16 mouse cellular contexts compared by ENCODE assay signal in genomic region chrX:167332607-167333006, GRCm38 (mm10). TPM values are rescaled to one million over a fixed set of nuclear protein-coding genes. Genes with fewer than 3 reads are reported as not detected.
DNase-seq lines count a peak whose midpoint lies in the region; ATAC-seq and TF ChIP-seq lines count a peak whose summit lies in the region.
"Had no signal": no experiment of that assay in that cellular context is flagged by ENCODE, and none has a peak within 500 bp of the region (broad histone marks: within the 10 kb centered on the region; RNA-seq: fewer than 3 reads in every experiment).

No protein-coding gene starts in this region.

- no peak for TF ChIP-seq CTCF in lung, adult 2 months (IDR thresholded peaks at IDR 0.05; ENCODE audit: insufficient read depth, low read length)
- no peak for TF ChIP-seq CTCF in liver, postnatal 0 days (IDR thresholded peaks at IDR 0.05; ENCODE audit: low read depth)

- H3K4me1 ChIP-seq in kidney, embryonic 14.5 days (ENCODE audit: control insufficient read depth, insufficient read depth, low read length) = no peaks in the 10 kb centered on the region
- H3K4me1 ChIP-seq in lung, embryonic 15.5 days = no peaks in the 10 kb centered on the region
- H3K4me1 ChIP-seq in lung, adult 2 months (ENCODE audit: control insufficient read depth, insufficient read depth, low read length) = peaks cover 2% of the 10 kb centered on the region; the same call in 1 of the 2 replicates
- no peaks in the 10 kb centered on the region for H3K4me1 ChIP-seq in liver, postnatal 0 days (ENCODE audit: insufficient read depth)
- H3K4me1 ChIP-seq: embryonic facial prominence, embryonic 13.5 days; heart, embryonic 13.5 days; hindbrain, embryonic 13.5 days had no signal

- no peaks in the 10 kb centered on the region for H3K9me3 ChIP-seq in kidney, embryonic 14.5 days (ENCODE audit: control insufficient read depth, low read length)
- no peaks in the 10 kb centered on the region for H3K9me3 ChIP-seq in lung, embryonic 15.5 days
- H3K9me3 ChIP-seq in liver, postnatal 0 days (ENCODE audit: low read length) = no peaks in the 10 kb centered on the region
- H3K9me3 ChIP-seq: embryonic facial prominence, embryonic 13.5 days; heart, embryonic 13.5 days; hindbrain, embryonic 13.5 days had no signal

- no peak for DNase-seq in kidney, adult 8-10 months
- no peak for DNase-seq in lung, adult 2 months
- DNase-seq in liver, postnatal 0 days = no peak
- DNase-seq in cerebellum, postnatal 14 days = no peak
- DNase-seq: adrenal gland, postnatal 10 days; cerebellum, adult 18-20 months; gastrocnemius, postnatal 14 days; right cerebral cortex, adult 18-20 months; thymus, postnatal 4 days had no signal

- H3K36me3 ChIP-seq in kidney, embryonic 14.5 days (ENCODE audit: control insufficient read depth, insufficient read depth, low read length) = no peaks in the 10 kb centered on the region
- no peaks in the 10 kb centered on the region for H3K36me3 ChIP-seq in lung, embryonic 15.5 days
- H3K36me3 ChIP-seq in liver, postnatal 0 days (replicated peaks; ENCODE audit: insufficient read depth, low read length) = no peaks in the 10 kb centered on the region
- H3K36me3 ChIP-seq: embryonic facial prominence, embryonic 13.5 days; heart, embryonic 13.5 days; hindbrain, embryonic 13.5 days had no signal

- H3K4me2 ChIP-seq in kidney, embryonic 14.5 days (replicated peaks; ENCODE audit: low read depth, low read length) = no peak overlapping the region
- H3K4me2 ChIP-seq in lung, embryonic 15.5 days = no peak overlapping the region
- no peak overlapping the region for H3K4me2 ChIP-seq in liver, postnatal 0 days (ENCODE audit: low read depth, low read length)
- H3K4me2 ChIP-seq: embryonic facial prominence, embryonic 13.5 days; heart, embryonic 13.5 days; hindbrain, embryonic 13.5 days had no signal

- no peak overlapping the region for H3K4me3 ChIP-seq in kidney, embryonic 14.5 days (ENCODE audit: low read length)
- H3K4me3 ChIP-seq in lung, embryonic 15.5 days = no peak overlapping the region
- H3K4me3 ChIP-seq in lung, adult 2 months (replicated peaks; ENCODE audit: extremely low read depth, low read depth, low read length) = no peak overlapping the region
- H3K4me3 ChIP-seq in liver, postnatal 0 days (ENCODE audit: low read depth, low read length) = no peak overlapping the region
- H3K4me3 ChIP-seq: embryonic facial prominence, embryonic 13.5 days; heart, embryonic 13.5 days; hindbrain, embryonic 13.5 days had no signal

- no peaks in the 10 kb centered on the region for H3K27me3 ChIP-seq in kidney, embryonic 14.5 days (ENCODE audit: control insufficient read depth, insufficient read depth, low read length)
- H3K27me3 ChIP-seq in lung, embryonic 15.5 days = peaks cover 2% of the 10 kb centered on the region; the same call in 1 of the 2 replicates
- no peaks in the 10 kb centered on the region for H3K27me3 ChIP-seq in liver, postnatal 0 days (ENCODE audit: insufficient read depth, low read length)
- H3K27me3 ChIP-seq: heart, embryonic 13.5 days had no signal

- no peak for TF ChIP-seq EP300 in liver, postnatal 0 days (IDR thresholded peaks at IDR 0.05; ENCODE audit: low read depth)

- ATAC-seq in kidney, embryonic 14.5 days (ENCODE audit: low FRiP score, low TSS enrichment) = peak; percentile 62; the same call in 1 of the 2 replicates
- peak; percentile 65; the same call in 1 of the 2 replicates for ATAC-seq in lung, embryonic 15.5 days (ENCODE audit: borderline replicate concordance, extremely low read depth, low FRiP score, low TSS enrichment)
- peak; percentile 46; the same call in 1 of the 2 replicates for ATAC-seq in common myeloid progenitor, adult 5-6 weeks (replicated peaks; ENCODE audit: low read depth, poor library complexity, severe bottlenecking)
- peak; percentile 35; the same call in 1 of the 2 replicates for ATAC-seq in liver, postnatal 0 days
- ATAC-seq in cerebellum, adult (ENCODE audit: insufficient number of reproducible peaks, low FRiP score, low TSS enrichment) = no peak

- WGBS in kidney, embryonic 14.5 days = 40% methylated on average over 1 of the region's 1 CpGs
- 33% methylated on average over 1 of the region's 1 CpGs for WGBS in lung, embryonic 15.5 days
- WGBS in lung, adult 2 months = 53% methylated on average over 1 of the region's 1 CpGs
- WGBS in liver, postnatal 0 days (ENCODE audit: insufficient replicate concordance) = 50% methylated on average over 1 of the region's 1 CpGs

- H3K9ac ChIP-seq in kidney, embryonic 14.5 days (ENCODE audit: low read depth, low read length) = no peak overlapping the region
- no peak overlapping the region for H3K9ac ChIP-seq in lung, embryonic 15.5 days
- no peak overlapping the region for H3K9ac ChIP-seq in liver, postnatal 0 days (replicated peaks)
- H3K9ac ChIP-seq: embryonic facial prominence, embryonic 13.5 days; heart, embryonic 13.5 days; hindbrain, embryonic 13.5 days had no signal

- no peak for TF ChIP-seq POLR2A in lung, adult 2 months (IDR thresholded peaks at IDR 0.05; ENCODE audit: borderline replicate concordance, extremely low read depth, low read depth, low read length)

- no peak overlapping the region for H3K27ac ChIP-seq in kidney, embryonic 14.5 days (ENCODE audit: low read depth, low read length)
- no peak overlapping the region for H3K27ac ChIP-seq in lung, embryonic 15.5 days
- no peak overlapping the region for H3K27ac ChIP-seq in liver, postnatal 0 days (ENCODE audit: low read depth)
- H3K27ac ChIP-seq: embryonic facial prominence, embryonic 13.5 days; heart, embryonic 13.5 days; hindbrain, embryonic 13.5 days had no signal

RNA-seq across cellular contexts. Expression of gene Tlr7, which starts 2.2 kb away (rescaled TPM):
- polyA plus RNA-seq in kidney, embryonic 14.5 days (2014; fragmentation: Nextera tagmentation; extraction: Ambion mirVana) = 0.21 and 0.73 TPM in 2 replicates
- 0.38 and 0.93 TPM in 2 replicates for polyA plus RNA-seq in lung, embryonic 15.5 days (2015; fragmentation: Nextera tagmentation; extraction: Ambion mirVana)
- polyA plus RNA-seq in lung, adult 2 months (2012; rRNA removed) = 0.71 and 1.3 TPM in 2 replicates
- 1.8 and 5.2 TPM in 2 replicates for total RNA-seq in common myeloid progenitor, adult 5-6 weeks (2017)
- polyA plus RNA-seq in liver, postnatal 0 days (2015; fragmentation: Nextera tagmentation; extraction: Ambion mirVana) = 1.0 and 2.3 TPM in 2 replicates

RNA-seq across cellular contexts. Expression of gene Prps2, which starts 49.9 kb away (rescaled TPM):
- 21.3 and 35.5 TPM in 2 replicates for polyA plus RNA-seq in kidney, embryonic 14.5 days (2014; fragmentation: Nextera tagmentation; extraction: Ambion mirVana)
- 28.7 and 30.1 TPM in 2 replicates for polyA plus RNA-seq in lung, embryonic 15.5 days (2015; fragmentation: Nextera tagmentation; extraction: Ambion mirVana)
- polyA plus RNA-seq in lung, adult 2 months (2012; rRNA removed) = 25.6 and 29.2 TPM in 2 replicates
- 51.8 and 66.5 TPM in 2 replicates for total RNA-seq in common myeloid progenitor, adult 5-6 weeks (2017)
- 3.9 and 4.0 TPM in 2 replicates for polyA plus RNA-seq in liver, postnatal 0 days (2015; fragmentation: Nextera tagmentation; extraction: Ambion mirVana)
